Mouse (Mus musculus) liver, postnatal 0 days (tissue): ENCODE data around the gene Arhgap1.

Experiments used
- CTCF ChIP-seq: sonication (generic); IDR thresholded peaks from 2 replicates; pipeline ENCODE4 v1.5.1; 2016; ENCODE audit warnings: antibody characterized with exemption, low read depth
- EP300 ChIP-seq: IDR thresholded peaks from 2 replicates; pipeline ENCODE4 v1.6.1; 2016; ENCODE audit warnings: antibody characterized with exemption, low read depth, mild to moderate bottlenecking

- no peak for TF ChIP-seq CTCF
- no peak for TF ChIP-seq EP300
These were observed 26.8 kb downstream of the Arhgap1 start for GRCm38 (mm10) chr2:91676420-91676819.
